Mouse (Mus musculus) cortical plate, adult 2 months (tissue): ENCODE results near the gene Snx29. TPM values are rescaled to one million over a fixed set of nuclear protein-coding genes. Genes with fewer than 3 reads are reported as not detected.

ENCODE experiments used
- H3K27ac ChIP-seq: fragments of 200-500 bp; 2 replicates; pipeline ENCODE4 v1.5.1; 2012; ENCODE audit warnings: low read length, control low read depth, inconsistent platforms; ENCODE audit not compliant: insufficient read depth
- H3K4me1 ChIP-seq: fragments of 200-500 bp; 2 replicates; pipeline ENCODE4 v1.6.1; 2011; ENCODE audit warnings: low read length; ENCODE audit not compliant: control insufficient read depth, insufficient read depth
- H3K4me3 ChIP-seq: fragments of 200-500 bp; 2 replicates; pipeline ENCODE4 v1.5.1; 2011; ENCODE audit warnings: mild to moderate bottlenecking, low read length, control low read depth; ENCODE audit not compliant: insufficient read depth
- CTCF ChIP-seq: fragments of 200-500 bp; IDR thresholded peaks from 2 replicates; pipeline ENCODE4 v1.5.1; 2011; ENCODE audit warnings: mild to moderate bottlenecking, control low read depth, low read length; ENCODE audit not compliant: insufficient read depth; ENCODE audit errors: extremely low read depth
- POLR2A ChIP-seq: fragments of 200-500 bp; IDR thresholded peaks from 2 replicates; pipeline ENCODE4 v1.6.1; 2011; ENCODE audit warnings: mild to moderate bottlenecking, low read length, control low read depth; ENCODE audit not compliant: insufficient read depth; ENCODE audit errors: extremely low read depth
- polyA plus RNA-seq: library from polyadenylated mRNA; depleted of rRNA; stranded (reverse); fragments of >200 nt; gene quantifications from 2 replicates; pipeline ENCODE4 v1.2.3, GENCODE M21; 2012

Gene Snx29
- polyA plus RNA-seq, 1 experiment, result 7.2 TPM

GRCm38 (mm10) chr16:11621664-11622063 lies 299.0 kb downstream of the Snx29 start:
- TF ChIP-seq POLR2A (no peak), CTCF (no peak)
- H3K27ac ChIP-seq, result no peak overlapping the region
- no peak overlapping the region for H3K4me3 ChIP-seq
- no peaks in the 10 kb centered on the region for H3K4me1 ChIP-seq

GRCm38 (mm10) chr16:11623032-11623431 lies 300.3 kb downstream of the Snx29 start:
- Histone ChIP-seq H3K4me3 (no peak overlapping the region), H3K27ac (no peak overlapping the region), H3K4me1 (no peaks in the 10 kb centered on the region)
- no peak for TF ChIP-seq CTCF
- no peak for TF ChIP-seq POLR2A

DNA sequence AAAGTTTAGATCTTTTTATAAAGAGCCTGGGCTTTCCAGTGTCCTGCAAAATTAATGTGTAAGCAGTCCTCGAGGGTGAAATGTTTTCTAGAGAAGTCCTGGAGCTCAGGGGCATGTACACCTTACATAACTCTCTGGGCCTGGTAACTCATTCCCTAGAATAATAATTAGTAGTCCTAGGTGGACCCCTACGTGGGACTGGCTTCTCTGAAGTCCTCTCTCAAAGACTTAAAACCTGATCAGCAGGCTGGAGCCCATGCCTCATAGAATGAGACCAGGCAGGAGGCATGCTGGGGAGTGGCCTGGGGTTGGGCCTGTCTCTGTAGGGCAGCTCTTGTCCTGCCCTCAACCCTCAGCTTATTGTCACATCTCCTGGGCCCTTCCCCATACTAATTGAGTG lies 301.4 kb downstream of the Snx29 start:
- Histone ChIP-seq H3K27ac (no peak overlapping the region), H3K4me1 (no peaks in the 10 kb centered on the region), H3K4me3 (no peak overlapping the region)
- TF ChIP-seq CTCF (no peak), POLR2A (no peak)

DNA sequence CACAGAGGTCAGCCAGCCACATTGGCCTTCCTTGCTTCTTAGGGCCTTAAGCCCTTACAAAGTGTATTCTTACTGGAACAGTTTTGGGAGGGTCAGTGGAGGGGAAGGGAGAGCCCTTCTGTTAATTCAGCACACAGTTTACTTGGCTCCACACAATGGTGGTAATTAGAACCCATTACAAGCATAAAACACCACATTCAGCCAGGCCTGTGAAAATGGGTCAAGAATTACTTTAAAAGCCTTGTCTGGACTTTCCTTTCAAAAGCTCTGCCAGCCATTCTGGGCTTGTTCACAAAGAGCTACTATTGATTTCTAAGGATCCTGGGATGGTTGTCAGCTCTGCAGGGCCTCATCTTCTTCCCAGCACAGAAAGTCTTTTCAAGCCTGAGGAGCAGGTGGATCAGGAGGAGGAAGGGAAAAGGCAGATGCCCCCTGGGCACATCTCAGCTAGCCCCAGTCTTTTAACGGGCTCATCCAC lies 303.3 kb downstream of the Snx29 start:
- TF ChIP-seq POLR2A, result no peak
- no peak for TF ChIP-seq CTCF
- Histone ChIP-seq H3K27ac (0 out of 2 replicates have a peak overlapping the region, but pooled peaks have one; percentile 17), H3K4me1 (no peaks in the 10 kb centered on the region), H3K4me3 (no peak overlapping the region)

DNA sequence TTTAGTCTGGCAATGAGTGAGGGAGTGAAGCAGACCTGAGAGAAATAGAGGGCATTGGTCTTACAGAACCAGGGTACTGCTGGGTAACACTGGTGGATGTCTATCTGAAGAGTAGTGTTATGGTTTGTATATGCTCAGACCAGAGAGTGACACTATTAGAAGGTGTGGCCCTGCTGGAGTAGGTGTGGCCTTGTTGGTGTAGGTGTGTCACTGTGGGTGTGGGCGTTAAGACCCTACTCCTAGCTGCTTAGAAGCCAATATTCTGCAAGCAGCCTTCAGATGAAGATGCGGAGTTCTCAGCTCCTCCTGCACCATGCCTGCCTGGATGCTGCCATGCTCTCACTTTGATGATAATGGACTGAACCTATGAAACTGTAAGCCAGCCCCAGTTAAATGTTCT lies 303.9 kb downstream of the Snx29 start:
- Histone ChIP-seq H3K4me1 (no peaks in the 10 kb centered on the region), H3K4me3 (no peak overlapping the region), H3K27ac (0 out of 2 replicates have a peak overlapping the region, but pooled peaks have one; percentile 17)
- TF ChIP-seq POLR2A (no peak), CTCF (no peak)

DNA sequence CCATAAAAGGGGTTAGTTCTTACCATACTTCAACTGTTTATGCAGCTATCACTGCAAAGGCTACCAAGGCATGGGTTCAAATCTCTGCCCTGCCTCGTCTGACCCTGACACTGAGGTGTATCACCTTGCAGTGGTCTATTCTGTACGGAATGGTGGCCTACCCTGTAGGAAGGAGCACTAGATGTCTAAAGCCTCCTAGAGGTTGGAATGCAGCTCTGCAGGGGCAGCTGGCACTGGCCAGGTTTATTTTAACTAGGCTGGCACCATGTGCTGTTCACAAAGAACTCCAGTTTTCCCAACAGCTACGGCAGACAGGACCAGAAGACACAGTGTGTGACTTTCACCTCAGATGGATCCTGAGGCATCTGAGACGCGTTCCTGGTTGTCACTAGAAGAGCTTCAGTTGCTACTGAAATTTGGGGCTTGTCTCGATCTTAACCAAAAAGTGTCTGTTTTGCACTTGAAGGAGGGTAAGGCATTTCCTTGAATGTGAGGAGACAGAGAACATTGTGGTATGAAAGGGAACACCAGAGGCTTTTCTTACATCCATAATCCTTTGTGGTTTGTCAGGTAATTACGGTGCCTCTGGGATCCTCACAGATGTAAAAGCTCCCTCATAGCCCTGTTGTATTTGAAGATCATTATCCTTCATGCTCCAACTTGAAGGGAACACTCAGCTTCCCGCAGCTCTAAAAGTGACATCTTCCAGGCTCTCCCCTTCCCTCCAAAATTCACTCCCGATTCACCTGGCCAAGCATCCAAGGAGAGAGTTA lies 305.3 kb downstream of the Snx29 start:
- Histone ChIP-seq H3K27ac (no peak overlapping the region), H3K4me3 (no peak overlapping the region)

GRCm38 (mm10) chr16:11629704-11630103 lies 307.0 kb downstream of the Snx29 start:
- TF ChIP-seq CTCF (no peak), POLR2A (no peak)
- Histone ChIP-seq H3K27ac (no peak overlapping the region), H3K4me1 (no peaks in the 10 kb centered on the region), H3K4me3 (no peak overlapping the region)

More for the DNA sequence above, 305.3 kb downstream of the Snx29 start:
- TF ChIP-seq POLR2A (no peak), CTCF (peak; percentile 19; the same call in 1 of the 2 replicates)
- no peaks in the 10 kb centered on the region for H3K4me1 ChIP-seq

- Histone ChIP-seq H3K4me1 (no peaks in the 10 kb centered on the region), H3K4me3 (no peak overlapping the region), H3K27ac (no peak overlapping the region)
- TF ChIP-seq POLR2A (no peak), CTCF (no peak)
Observed at GRCm38 (mm10) chr16:11630489-11630888, 307.8 kb downstream of the Snx29 start.

- Histone ChIP-seq H3K4me1 (peaks cover 2% of the 10 kb centered on the region; the same call in 1 of the 2 replicates), H3K27ac (no peak overlapping the region), H3K4me3 (no peak overlapping the region)
- no peak for TF ChIP-seq POLR2A
Observed at GRCm38 (mm10) chr16:11632205-11632747, 309.6 kb downstream of the Snx29 start.

- Histone ChIP-seq H3K27ac (no peak overlapping the region), H3K4me1 (peaks cover 4% of the 10 kb centered on the region; the same call in 1 of the 2 replicates), H3K4me3 (no peak overlapping the region)
- TF ChIP-seq CTCF, result no peak
- TF ChIP-seq POLR2A, result no peak
Observed at GRCm38 (mm10) chr16:11636196-11636733, 313.6 kb downstream of the Snx29 start.

DNA sequence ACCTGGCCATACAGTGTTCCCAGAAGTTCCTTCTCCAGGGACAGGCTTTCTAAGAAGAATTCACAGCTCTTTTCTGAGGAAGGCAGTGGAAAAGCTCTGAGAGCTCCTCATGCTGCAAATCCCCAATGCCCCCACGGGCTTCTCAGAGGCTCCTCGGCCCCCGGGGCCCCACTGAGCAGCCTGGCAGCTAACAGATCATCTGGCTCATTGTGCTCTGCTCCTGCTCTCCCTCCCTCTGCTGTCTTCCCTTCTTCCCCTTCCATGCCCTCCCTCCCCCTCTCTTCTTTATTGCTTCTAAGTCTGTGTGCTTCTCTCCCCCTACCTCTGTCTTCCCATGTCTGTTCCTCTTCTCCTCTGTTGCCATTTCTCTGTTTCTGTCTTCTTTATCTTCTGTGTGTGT lies 314.2 kb downstream of the Snx29 start:
- Histone ChIP-seq H3K27ac (no peak overlapping the region), H3K4me3 (no peak overlapping the region)

More for the DNA sequence above, 314.2 kb downstream of the Snx29 start:
- H3K4me1 ChIP-seq, result peaks cover 4% of the 10 kb centered on the region; the same call in 1 of the 2 replicates
- no peak for TF ChIP-seq POLR2A
